Mouse (Mus musculus): ENCODE measurements at regions not wholly inside any gene's neighbourhood (a gene's known extent, or its start where the extent isn't known, plus 50 kb on each side); places are given as distances from the start of the nearest gene placed in this dataset.

DNA sequence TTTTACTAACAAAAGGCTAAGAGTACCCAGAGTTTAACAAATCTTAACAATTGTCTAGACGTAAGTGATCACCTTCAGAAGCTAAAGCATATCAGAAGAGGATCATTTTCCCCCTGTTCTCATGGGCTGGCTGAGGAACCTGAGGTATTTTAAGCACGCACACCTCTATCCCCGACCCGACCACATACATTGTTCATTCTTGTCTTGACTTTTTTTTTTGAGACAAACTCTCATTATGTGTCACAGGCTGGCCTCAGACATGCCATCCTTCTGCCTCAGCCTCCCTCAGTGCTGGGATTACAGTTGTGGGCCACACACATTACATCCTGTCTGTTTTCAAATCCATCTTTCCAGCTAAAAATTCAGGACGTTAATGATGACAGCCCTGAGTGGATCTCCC is 105.7 kb upstream of the Lmo4 start:
- 69% methylated on average over 5 of the region's 5 CpGs for WGBS
- no peak overlapping the region for H3K4me3 ChIP-seq
- TF ChIP-seq POLR2A (IDR thresholded peaks at IDR 0.05; ENCODE audit: insufficient read depth, low read depth, low read length) = no peak
- TF ChIP-seq EP300 (IDR thresholded peaks at IDR 0.05; ENCODE audit: insufficient read depth, low read depth, low read length) = no peak
- no peaks in the 10 kb centered on the region for H3K4me1 ChIP-seq (ENCODE audit: control insufficient read depth, insufficient read depth, low read length)
- no peak overlapping the region for H3K9ac ChIP-seq (ENCODE audit: low read depth, low read length)
- DNase-seq = no peak
- intact Hi-C loops (cut with DNase I) = no loop called here
- H3K27me3 ChIP-seq (ENCODE audit: control insufficient read depth, insufficient read depth, low read length) = no peaks in the 10 kb centered on the region
- H3K27ac ChIP-seq = no peak overlapping the region
- H3K36me3 ChIP-seq (ENCODE audit: control insufficient read depth, insufficient read depth, low read length) = no peaks in the 10 kb centered on the region
- no peaks in the 10 kb centered on the region for H3K79me2 ChIP-seq (replicated peaks; ENCODE audit: control insufficient read depth, insufficient read depth, low read length)

DNA sequence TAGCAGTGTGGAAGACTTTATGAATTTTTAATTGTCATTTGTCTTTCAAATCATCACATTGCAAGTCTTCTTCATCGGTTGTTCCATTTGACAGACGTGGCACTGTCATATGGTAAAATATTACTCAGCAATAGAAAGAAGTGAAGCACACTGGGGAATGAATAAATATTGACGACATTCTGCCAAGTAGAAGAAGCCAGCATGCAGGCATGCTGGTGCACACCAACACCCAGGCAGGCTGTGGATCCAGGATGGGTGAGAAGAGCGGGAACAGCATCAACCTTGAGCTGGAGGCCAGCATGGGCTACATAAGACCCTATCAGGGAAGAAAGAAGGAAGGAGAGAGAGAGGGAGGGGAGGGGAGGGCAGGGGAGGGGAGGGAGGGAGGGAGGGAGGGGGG is 103.6 kb upstream of the Lmo4 start:
- Histone ChIP-seq H3K27me3 (ENCODE audit: control insufficient read depth, insufficient read depth, low read length) (no peaks in the 10 kb centered on the region), H3K9ac (ENCODE audit: low read depth, low read length) (no peak overlapping the region), H3K36me3 (ENCODE audit: control insufficient read depth, insufficient read depth, low read length) (no peaks in the 10 kb centered on the region), H3K4me3 (no peak overlapping the region), H3K27ac (no peak overlapping the region), H3K4me1 (ENCODE audit: control insufficient read depth, insufficient read depth, low read length) (no peaks in the 10 kb centered on the region), H3K79me2 (replicated peaks; ENCODE audit: control insufficient read depth, insufficient read depth, low read length) (no peaks in the 10 kb centered on the region)
- intact Hi-C loops (cut with DNase I) = no loop called here
- 87% methylated on average over 4 of the region's 4 CpGs for WGBS
- DNase-seq = no peak
- TF ChIP-seq CTCF (IDR thresholded peaks at IDR 0.05) = no peak
- TF ChIP-seq POLR2A (IDR thresholded peaks at IDR 0.05; ENCODE audit: insufficient read depth, low read depth, low read length) = no peak
- TF ChIP-seq EP300 (IDR thresholded peaks at IDR 0.05; ENCODE audit: insufficient read depth, low read depth, low read length) = no peak

DNA sequence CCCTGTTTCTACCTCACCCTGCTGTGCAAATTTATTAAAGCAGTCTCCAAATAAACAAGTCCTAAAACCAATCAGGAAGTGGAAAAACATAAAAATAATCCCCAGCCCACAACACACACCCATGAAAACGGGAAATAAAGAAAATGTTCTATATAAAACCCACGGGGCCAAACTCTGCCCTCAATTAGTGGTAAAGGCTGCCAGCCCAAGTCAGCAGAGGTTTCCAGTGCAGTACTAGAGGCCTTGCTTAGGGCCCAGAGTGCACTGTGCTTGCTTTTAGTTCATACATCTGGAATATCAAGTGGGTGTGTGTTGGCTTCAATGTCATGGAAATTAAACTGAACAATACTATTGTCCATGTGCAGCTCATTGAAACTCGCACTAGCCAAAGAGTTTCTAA is 102.5 kb upstream of the Lmo4 start:
- 76% methylated on average over 3 of the region's 3 CpGs for WGBS
- Histone ChIP-seq H3K27ac (no peak overlapping the region), H3K36me3 (ENCODE audit: control insufficient read depth, insufficient read depth, low read length) (no peaks in the 10 kb centered on the region), H3K4me1 (ENCODE audit: control insufficient read depth, insufficient read depth, low read length) (no peaks in the 10 kb centered on the region), H3K79me2 (replicated peaks; ENCODE audit: control insufficient read depth, insufficient read depth, low read length) (no peaks in the 10 kb centered on the region), H3K9ac (ENCODE audit: low read depth, low read length) (no peak overlapping the region), H3K4me3 (no peak overlapping the region), H3K27me3 (ENCODE audit: control insufficient read depth, insufficient read depth, low read length) (no peaks in the 10 kb centered on the region)
- no peak for TF ChIP-seq POLR2A (IDR thresholded peaks at IDR 0.05; ENCODE audit: insufficient read depth, low read depth, low read length)
- no peak for TF ChIP-seq EP300 (IDR thresholded peaks at IDR 0.05; ENCODE audit: insufficient read depth, low read depth, low read length)
- no peak for TF ChIP-seq CTCF (IDR thresholded peaks at IDR 0.05)
- intact Hi-C loops (cut with DNase I) = no loop called here
- no peak for DNase-seq

DNA sequence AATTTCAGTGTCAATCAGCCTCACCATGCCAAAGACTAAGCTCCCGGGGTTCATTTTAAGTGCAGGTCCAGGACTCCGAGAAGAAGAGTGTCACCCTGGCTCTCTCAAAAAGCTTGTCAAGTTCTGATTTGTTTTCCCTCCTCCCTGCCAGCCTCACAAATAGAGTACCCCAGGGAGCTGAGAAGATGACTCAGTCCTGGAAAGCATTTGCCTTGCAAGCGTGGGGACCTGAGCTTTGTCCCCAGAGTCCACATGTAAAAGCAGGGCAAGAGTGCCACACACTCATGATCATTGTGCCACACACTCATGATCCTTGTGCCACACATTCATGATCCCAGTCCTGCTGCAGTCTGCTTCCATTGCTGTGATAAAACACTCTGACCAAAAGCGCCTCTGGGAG is 100.4 kb upstream of the Lmo4 start:
- Histone ChIP-seq H3K4me3 (no peak overlapping the region), H3K27me3 (ENCODE audit: control insufficient read depth, insufficient read depth, low read length) (no peaks in the 10 kb centered on the region), H3K79me2 (replicated peaks; ENCODE audit: control insufficient read depth, insufficient read depth, low read length) (no peaks in the 10 kb centered on the region), H3K9ac (ENCODE audit: low read depth, low read length) (no peak overlapping the region), H3K36me3 (ENCODE audit: control insufficient read depth, insufficient read depth, low read length) (no peaks in the 10 kb centered on the region), H3K4me1 (ENCODE audit: control insufficient read depth, insufficient read depth, low read length) (no peaks in the 10 kb centered on the region), H3K27ac (no peak overlapping the region)
- no peak for DNase-seq
- no peak for TF ChIP-seq POLR2A (IDR thresholded peaks at IDR 0.05; ENCODE audit: insufficient read depth, low read depth, low read length)
- TF ChIP-seq CTCF (IDR thresholded peaks at IDR 0.05) = no peak
- TF ChIP-seq EP300 (IDR thresholded peaks at IDR 0.05; ENCODE audit: insufficient read depth, low read depth, low read length) = no peak
- WGBS = 55% methylated on average over 4 of the region's 4 CpGs
- intact Hi-C loops (cut with DNase I) = no loop called here

DNA sequence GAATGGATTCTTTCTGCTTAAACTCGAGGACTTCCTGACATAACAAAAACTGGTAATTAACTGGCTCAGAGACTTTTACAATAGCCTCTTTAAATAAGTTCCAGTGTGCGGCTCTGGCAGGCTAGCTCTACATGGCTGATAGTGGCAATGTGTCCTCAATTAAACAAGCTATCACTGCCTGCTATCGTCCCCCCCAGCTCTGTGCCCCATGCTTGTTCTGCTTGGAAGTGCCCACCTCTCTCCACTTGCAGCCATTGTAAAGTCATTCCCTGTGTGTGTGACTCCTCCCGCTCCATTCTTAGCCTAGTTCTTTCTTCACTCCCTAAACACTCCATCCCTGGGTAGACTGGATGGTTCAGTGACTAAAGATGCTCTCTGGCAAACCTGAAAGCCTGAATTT is 99.9 kb upstream of the Lmo4 start:
- Histone ChIP-seq H3K4me3 (no peak overlapping the region), H3K79me2 (replicated peaks; ENCODE audit: control insufficient read depth, insufficient read depth, low read length) (no peaks in the 10 kb centered on the region), H3K27ac (no peak overlapping the region), H3K9ac (ENCODE audit: low read depth, low read length) (no peak overlapping the region), H3K4me1 (ENCODE audit: control insufficient read depth, insufficient read depth, low read length) (no peaks in the 10 kb centered on the region), H3K36me3 (ENCODE audit: control insufficient read depth, insufficient read depth, low read length) (no peaks in the 10 kb centered on the region), H3K27me3 (ENCODE audit: control insufficient read depth, insufficient read depth, low read length) (no peaks in the 10 kb centered on the region)
- 57% methylated on average over 4 of the region's 4 CpGs for whole genome bisulfite sequencing
- intact Hi-C loops (cut with DNase I) = no loop called here
- no peak for DNase-seq
- TF ChIP-seq POLR2A (IDR thresholded peaks at IDR 0.05; ENCODE audit: insufficient read depth, low read depth, low read length) (no peak), CTCF (IDR thresholded peaks at IDR 0.05) (no peak), EP300 (IDR thresholded peaks at IDR 0.05; ENCODE audit: insufficient read depth, low read depth, low read length) (no peak)

DNA sequence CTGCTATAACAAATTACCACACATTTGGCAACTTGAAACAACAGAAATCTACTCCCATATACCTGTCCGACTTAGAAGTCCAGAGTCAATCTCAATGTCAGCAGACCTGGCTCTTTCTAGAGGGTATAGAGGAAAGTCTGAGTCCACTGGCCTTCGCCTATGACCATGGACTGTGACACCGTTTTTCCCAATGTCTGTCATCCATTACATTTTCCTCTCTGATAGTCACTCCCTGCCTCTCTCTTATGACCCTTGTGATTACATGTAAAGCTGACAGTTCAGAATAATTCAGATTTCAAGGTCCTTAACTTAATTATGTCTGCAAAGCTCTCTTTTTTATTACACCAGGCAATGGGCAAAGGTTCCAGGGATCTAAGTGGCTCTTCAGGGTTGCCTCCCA is 97.6 kb upstream of the Lmo4 start:
- Histone ChIP-seq H3K27me3 (ENCODE audit: control insufficient read depth, insufficient read depth, low read length) (no peaks in the 10 kb centered on the region), H3K27ac (no peak overlapping the region), H3K4me3 (no peak overlapping the region), H3K36me3 (ENCODE audit: control insufficient read depth, insufficient read depth, low read length) (no peaks in the 10 kb centered on the region), H3K4me1 (ENCODE audit: control insufficient read depth, insufficient read depth, low read length) (no peaks in the 10 kb centered on the region), H3K79me2 (replicated peaks; ENCODE audit: control insufficient read depth, insufficient read depth, low read length) (no peaks in the 10 kb centered on the region), H3K9ac (ENCODE audit: low read depth, low read length) (no peak overlapping the region)
- intact Hi-C loops (cut with DNase I) = no loop called here
- DNase-seq = no peak
- TF ChIP-seq POLR2A (IDR thresholded peaks at IDR 0.05; ENCODE audit: insufficient read depth, low read depth, low read length) (no peak), EP300 (IDR thresholded peaks at IDR 0.05; ENCODE audit: insufficient read depth, low read depth, low read length) (no peak), CTCF (IDR thresholded peaks at IDR 0.05) (no peak)
- WGBS = 80% methylated on average over 3 of the region's 3 CpGs
